Mouse (Mus musculus) heart, adult 2 months (tissue): ENCODE measurements around the gene Mybpc2.

ENCODE experiments used
- CTCF ChIP-seq: fragments of 200-600 bp; IDR thresholded peaks from 2 replicates; pipeline ENCODE4 v1.8.1; 2022; ENCODE audit warnings: antibody characterized with exemption, mild to moderate bottlenecking, moderate library complexity
- EP300 ChIP-seq: fragments of 200-500 bp; IDR thresholded peaks from 2 replicates; pipeline ENCODE4 v1.6.1; 2011; ENCODE audit warnings: low read depth, low read length, control low read depth; ENCODE audit not compliant: insufficient read depth
- POLR2A ChIP-seq: fragments of 200-500 bp; IDR thresholded peaks from 2 replicates; pipeline ENCODE4 v1.6.1; 2011; ENCODE audit warnings: mild to moderate bottlenecking, low read depth, low read length, control low read depth; ENCODE audit not compliant: insufficient read depth

GRCm38 (mm10) chr7:44507491-44507890 is 17.0 kb downstream of the Mybpc2 start:
- no peak for TF ChIP-seq CTCF
- TF ChIP-seq POLR2A: no peak
- no peak for TF ChIP-seq EP300
